ENCODE assay signal across 8 mouse cellular contexts in the genomic region with DNA sequence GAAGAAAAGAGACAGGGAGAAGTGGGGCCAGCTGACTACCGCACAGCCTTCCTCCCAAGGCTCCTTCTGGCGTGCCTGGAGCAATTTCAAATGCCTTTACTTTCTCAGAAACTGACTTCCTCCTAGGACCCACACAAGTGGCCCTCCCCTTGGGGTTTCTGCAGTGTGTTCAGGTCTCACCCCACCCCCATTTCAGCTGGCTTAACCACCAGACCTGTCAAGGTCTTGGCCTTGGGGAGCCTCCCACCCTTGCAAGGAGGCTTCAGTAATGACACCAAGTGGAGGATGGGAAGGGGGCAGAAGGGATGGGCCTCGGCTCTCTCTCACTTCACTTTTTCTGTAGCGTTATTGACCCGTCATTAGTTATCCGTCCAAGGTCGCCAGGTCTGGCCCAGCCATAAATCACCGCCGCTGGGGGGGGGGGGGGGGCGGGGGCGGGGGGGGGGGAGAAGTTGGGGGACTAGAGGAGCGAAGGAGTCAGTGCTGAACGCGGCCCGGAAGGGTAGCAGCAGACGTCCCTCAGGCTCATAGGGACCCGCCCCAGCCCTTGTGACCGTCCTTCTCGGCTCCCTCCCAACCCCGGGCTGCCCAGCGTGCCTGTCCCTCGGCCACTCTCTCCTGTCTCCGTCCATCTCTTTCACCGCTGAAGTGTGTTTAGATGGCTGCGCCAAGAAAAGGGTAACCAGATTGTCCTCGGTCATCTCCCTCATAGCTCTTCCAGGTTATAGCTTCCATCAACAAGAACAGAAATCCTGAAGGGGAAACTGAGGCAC. TPM values are rescaled to one million over a fixed set of nuclear protein-coding genes. Genes with fewer than 3 reads are reported as not detected.
DNase-seq lines count a peak whose midpoint lies in the region; ATAC-seq lines count a peak whose summit lies in the region.

No protein-coding gene starts in this region.

- 1% methylated on average over 22 of the region's 26 CpGs for WGBS in embryonic facial prominence, embryonic 10.5 days
- WGBS in hindbrain, embryonic 15.5 days = under 1% methylated on average over 19 of the region's 26 CpGs
- WGBS in macrophage (ENCODE audit: missing documents) = 2% methylated on average over 22 of the region's 26 CpGs
- WGBS in stomach, embryonic 14.5 days = under 1% methylated on average over 21 of the region's 26 CpGs

- H3K36me3 ChIP-seq in embryonic facial prominence, embryonic 10.5 days (replicated peaks) = no peaks in the 10 kb centered on the region
- no peaks in the 10 kb centered on the region for H3K36me3 ChIP-seq in hindbrain, embryonic 15.5 days
- H3K36me3 ChIP-seq in macrophage (ENCODE audit: inconsistent target) = no peaks in the 10 kb centered on the region
- no peaks in the 10 kb centered on the region for H3K36me3 ChIP-seq in stomach, embryonic 14.5 days (ENCODE audit: control insufficient read depth, insufficient read depth, low read length)

- no peak overlapping the region for H3K27ac ChIP-seq in embryonic facial prominence, embryonic 10.5 days (replicated peaks)
- no peak overlapping the region for H3K27ac ChIP-seq in hindbrain, embryonic 15.5 days (replicated peaks)
- no peak overlapping the region for H3K27ac ChIP-seq in macrophage
- H3K27ac ChIP-seq in stomach, embryonic 14.5 days (ENCODE audit: low read length) = no peak overlapping the region

- DNase-seq in adrenal gland, adult (ENCODE audit: inconsistent age in 2 of 2, low spot score in 1 of 2) = peak; percentile 68 to 76
- DNase-seq in adrenal gland, postnatal 4 days (ENCODE audit: low spot score in 2 of 2) = no peak
- peak; percentile 63 for DNase-seq in 416B (ENCODE audit: low read depth)
- no peak for DNase-seq in embryonic facial prominence, embryonic 10.5 days (ENCODE audit: low spot score)
- DNase-seq in left cerebral cortex, postnatal 14 days (ENCODE audit: low spot score in 2 of 2) = no peak

- intact Hi-C loops in left cerebral cortex, postnatal 14 days (cut with DNase I) = loop anchor here (2.0 to 5.0 kb wide), 3 partner anchors 57 to 324 kb away; no protein-coding TSS in a partner anchor

- H3K9me3 ChIP-seq in embryonic facial prominence, embryonic 10.5 days = no peaks in the 10 kb centered on the region
- no peaks in the 10 kb centered on the region for H3K9me3 ChIP-seq in hindbrain, embryonic 15.5 days
- no peaks in the 10 kb centered on the region for H3K9me3 ChIP-seq in stomach, embryonic 14.5 days (ENCODE audit: control insufficient read depth, low read depth, low read length)

- peak overlapping the region; percentile 62 for H3K4me2 ChIP-seq in hindbrain, embryonic 15.5 days
- H3K4me2 ChIP-seq in stomach, embryonic 14.5 days (replicated peaks; ENCODE audit: low read depth, low read length) = peak overlapping the region; percentile 96

- peak overlapping the region; percentile 51 for H3K4me3 ChIP-seq in embryonic facial prominence, embryonic 10.5 days
- peak overlapping the region; percentile 32 for H3K4me3 ChIP-seq in hindbrain, embryonic 15.5 days
- H3K4me3 ChIP-seq in macrophage (ENCODE audit: inconsistent target) = peak overlapping the region; percentile 27; the same call in 1 of the 2 replicates
- peak overlapping the region; percentile 33 for H3K4me3 ChIP-seq in stomach, embryonic 14.5 days (ENCODE audit: low read depth, low read length)

- H3K9ac ChIP-seq in hindbrain, embryonic 15.5 days = peak overlapping the region; percentile 36
- H3K9ac ChIP-seq in stomach, embryonic 14.5 days (replicated peaks; ENCODE audit: low read depth, low read length) = peak overlapping the region; percentile 30; the same call in 1 of the 2 replicates

- peaks cover 50% of the 10 kb centered on the region for H3K4me1 ChIP-seq in embryonic facial prominence, embryonic 10.5 days
- H3K4me1 ChIP-seq in hindbrain, embryonic 15.5 days (replicated peaks) = peaks cover 44% of the 10 kb centered on the region
- H3K4me1 ChIP-seq in stomach, embryonic 14.5 days (ENCODE audit: control insufficient read depth, insufficient read depth, low read length) = peaks cover 5% of the 10 kb centered on the region; the same call in 1 of the 2 replicates

- no peaks in the 10 kb centered on the region for H3K79me2 ChIP-seq in macrophage (ENCODE audit: inconsistent target)

- peaks cover 96% of the 10 kb centered on the region for H3K27me3 ChIP-seq in embryonic facial prominence, embryonic 10.5 days (replicated peaks; ENCODE audit: low read depth, poor library complexity, severe bottlenecking)
- H3K27me3 ChIP-seq in hindbrain, embryonic 15.5 days = peaks cover 30% of the 10 kb centered on the region
- 0 out of 2 replicates have a peak, but pooled peaks cover 10% of the 10 kb centered on the region for H3K27me3 ChIP-seq in stomach, embryonic 14.5 days (ENCODE audit: control insufficient read depth, insufficient read depth, low read length)

- ATAC-seq in hindbrain, embryonic 15.5 days (ENCODE audit: low FRiP score, low read depth) = no peak
- 0 out of 2 replicates have a peak, but pooled peaks have one; percentile 17 for ATAC-seq in stomach, embryonic 14.5 days (ENCODE audit: insufficient number of reproducible peaks, insufficient read depth, low FRiP score, low read depth)

RNA-seq across cellular contexts. Expression of gene Poll, which starts 16.0 kb away (rescaled TPM):
- 10 to 100 TPM; 11.5 to 12.3 TPM for total RNA-seq in adrenal gland, postnatal 4 days (2021)
- 23.3 and 23.8 TPM in 2 replicates for polyA plus RNA-seq in embryonic facial prominence, embryonic 10.5 days (2016; fragmentation: Nextera tagmentation; extraction: Ambion mirVana)
- 12.7 and 13.3 TPM in 2 replicates for polyA plus RNA-seq in hindbrain, embryonic 15.5 days (2015; fragmentation: Nextera tagmentation; extraction: Ambion mirVana)
- total RNA-seq in macrophage (2018; cell fraction: chromatin; rRNA removed) = 1 to 10 TPM in 25 of 26 experiments, under 1 TPM in 1; 0.86 to 8.7 (median 4.0) TPM
- 1 to 10 TPM; 2.8 to 7.9 (median 5.7) TPM for total RNA-seq in macrophage (2018; cell fraction: cytosol; rRNA removed)
- total RNA-seq in macrophage (2018; cell fraction: nucleus; rRNA removed) = 1 to 10 TPM; 1.5 to 9.1 (median 4.5) TPM
- 3.9 to 6.8 TPM (median 4.7 TPM) in 3 replicates for polyA plus RNA-seq in macrophage (2018)
- polyA plus RNA-seq in stomach, embryonic 14.5 days (2014; fragmentation: Nextera tagmentation; extraction: Ambion mirVana) = 12.2 and 12.5 TPM in 2 replicates
- total RNA-seq in left cerebral cortex, postnatal 14 days (2021) = 1 to 10 TPM; 7.6 to 7.7 TPM

RNA-seq across cellular contexts. Expression of gene Gm17018, which starts 16.1 kb away (rescaled TPM):
- 10 to 100 TPM; 25.6 to 30.7 TPM for total RNA-seq in adrenal gland, postnatal 4 days (2021)
- 50.3 and 50.8 TPM in 2 replicates for polyA plus RNA-seq in embryonic facial prominence, embryonic 10.5 days (2016; fragmentation: Nextera tagmentation; extraction: Ambion mirVana)
- 71.7 and 75.9 TPM in 2 replicates for polyA plus RNA-seq in hindbrain, embryonic 15.5 days (2015; fragmentation: Nextera tagmentation; extraction: Ambion mirVana)
- 10 to 100 TPM in 17 of 26 experiments, 1 to 10 TPM in 9; 1.2 to 25.9 (median 14.2) TPM for total RNA-seq in macrophage (2018; cell fraction: chromatin; rRNA removed)
- total RNA-seq in macrophage (2018; cell fraction: cytosol; rRNA removed) = 10 to 100 TPM in 25 of 26 experiments, 1 to 10 TPM in 1; 9.3 to 25.5 (median 18.2) TPM
- 10 to 100 TPM in 14 of 26 experiments, 1 to 10 TPM in 12; 2.6 to 23.4 (median 10.9) TPM for total RNA-seq in macrophage (2018; cell fraction: nucleus; rRNA removed)
- polyA plus RNA-seq in macrophage (2018) = 17.7 to 20.9 TPM (median 20.5 TPM) in 3 replicates
- polyA plus RNA-seq in stomach, embryonic 14.5 days (2014; fragmentation: Nextera tagmentation; extraction: Ambion mirVana) = 45.3 and 45.4 TPM in 2 replicates
- 10 to 100 TPM; 58.3 to 72.0 TPM for total RNA-seq in left cerebral cortex, postnatal 14 days (2021)

Comparison
In these comparisons a context has a peak if more than half of its experiments do, and no peak if none do; other contexts are left out.
1. DNase-seq: peak in adrenal gland, adult (2 of 2) and 416B (single experiment); none in adrenal gland, postnatal 4 days (0 of 2), embryonic facial prominence, embryonic 10.5 days (single experiment) and left cerebral cortex, postnatal 14 days (0 of 2).
2. Peak in every context shown above with its lines, with median percentiles within 50 percentile points of each other: H3K4me3 ChIP-seq.